Mouse (Mus musculus): Measurements from ENCODE around the gene Nemf. TPM values are rescaled to one million over a fixed set of nuclear protein-coding genes. Genes with fewer than 3 reads are reported as not detected.
A peak's percentile ranks its signal among the peaks of the same experiment; 100 is the strongest.
"Not testable (repeated sequence)": the region's sequence is repeated elsewhere in the genome, so short reads cannot be mapped to it uniquely, and the experiment has no call there.

The Nemf gene
- polyA plus RNA-seq (2012; rRNA removed) = 6.2 and 12.9 TPM in 2 replicates

GRCm38 (mm10) chr12:69356546-69357299, at the start of gene Nemf:
Gene Nemf (minus strand): TSS chr12:69357165.
- peak; percentile 47 for DNase-seq (ENCODE audit: low read depth)

- DNase-seq (ENCODE audit: low read depth) = no peak
These were observed 45.7 kb upstream of the Nemf start for GRCm38 (mm10) chr12:69402594-69403167.

- no peak for DNase-seq (ENCODE audit: low read depth)
These were observed 45.1 kb upstream of the Nemf start for GRCm38 (mm10) chr12:69402100-69402499.

GRCm38 (mm10) chr12:69400871-69401286, 43.9 kb upstream of the Nemf start:
- no peak for DNase-seq (ENCODE audit: low read depth)

- DNase-seq (ENCODE audit: low read depth) = no peak
These were observed 43.4 kb upstream of the Nemf start for GRCm38 (mm10) chr12:69400367-69400766.

- DNase-seq (ENCODE audit: low read depth) = no peak
These were observed 37.5 kb upstream of the Nemf start for GRCm38 (mm10) chr12:69394456-69394855.

- no peak for DNase-seq (ENCODE audit: low read depth)
These were observed 36.1 kb upstream of the Nemf start for GRCm38 (mm10) chr12:69393076-69393475.

- no peak for DNase-seq (ENCODE audit: low read depth)
These were observed 33.2 kb upstream of the Nemf start for GRCm38 (mm10) chr12:69390000-69390698.

- DNase-seq (ENCODE audit: low read depth) = no peak
These were observed 32.4 kb upstream of the Nemf start for GRCm38 (mm10) chr12:69389273-69389938.

- DNase-seq (ENCODE audit: low read depth) = no peak
These were observed 31.4 kb upstream of the Nemf start for GRCm38 (mm10) chr12:69388321-69388869.

- not testable (repeated sequence) for DNase-seq (ENCODE audit: low read depth)
These were observed 29.3 kb upstream of the Nemf start for GRCm38 (mm10) chr12:69386281-69386732.

GRCm38 (mm10) chr12:69385542-69386280, 28.7 kb upstream of the Nemf start:
- DNase-seq (ENCODE audit: low read depth) = no peak

- no peak for DNase-seq (ENCODE audit: low read depth)
These were observed 27.6 kb upstream of the Nemf start for GRCm38 (mm10) chr12:69384606-69385005.

GRCm38 (mm10) chr12:69382880-69383279, 25.9 kb upstream of the Nemf start:
- DNase-seq (ENCODE audit: low read depth) = no peak

GRCm38 (mm10) chr12:69378558-69379454, 21.8 kb upstream of the Nemf start:
- no peak for DNase-seq (ENCODE audit: low read depth)

GRCm38 (mm10) chr12:69377636-69378035, 20.7 kb upstream of the Nemf start:
- DNase-seq (ENCODE audit: low read depth) = not testable (repeated sequence)

- peak; percentile 57 for DNase-seq (ENCODE audit: low read depth)
These were observed 20.2 kb upstream of the Nemf start for GRCm38 (mm10) chr12:69377188-69377587.

- no peak for DNase-seq (ENCODE audit: low read depth)
These were observed 19.2 kb upstream of the Nemf start for GRCm38 (mm10) chr12:69376132-69376531.

- no peak for DNase-seq (ENCODE audit: low read depth)
These were observed 17.1 kb upstream of the Nemf start for GRCm38 (mm10) chr12:69373850-69374766.

Measured in gonadal fat pad, adult 2 months (tissue).